Mouse (Mus musculus): Measurements from ENCODE around the gene Capn7.

DNA sequence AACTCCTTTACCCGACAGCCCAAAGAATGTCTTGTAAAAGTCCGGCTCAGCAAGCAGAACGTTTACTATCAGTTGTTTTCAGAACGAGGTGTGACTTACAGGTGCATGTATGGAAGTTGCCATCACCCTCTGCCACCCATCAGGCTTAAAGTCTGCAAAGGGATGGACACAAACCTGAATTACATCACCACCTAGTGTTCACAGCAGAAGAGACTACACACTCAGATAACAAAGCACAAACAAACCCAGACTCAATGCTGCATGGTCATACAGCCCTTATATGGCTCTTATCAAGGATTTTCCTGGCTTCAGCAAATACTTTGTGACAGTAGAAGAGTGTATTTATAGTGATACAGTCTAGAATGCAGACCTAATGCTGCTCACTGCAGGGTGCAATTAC, 8.8 kb upstream of the Capn7 start:
- TF ChIP-seq CTCF (IDR thresholded peaks at IDR 0.05; ENCODE audit: control insufficient read depth, insufficient read depth, insufficient read length): no peak
- no peak for TF ChIP-seq USF1 (IDR thresholded peaks at IDR 0.05; ENCODE audit: low read depth)
